Mouse (Mus musculus) lung, postnatal 36 days (tissue): ENCODE results near the gene 4430402I18Rik.

Experiments
- DNase-seq: peaks from one replicate; pipeline ENCODE4 v3.0.0; 2022; ENCODE audit warnings: mixed read lengths

The 4430402I18Rik gene

GRCm38 (mm10) chr19:28896639-28897038 lies 71.0 kb downstream of the 4430402I18Rik start:
- no peak for DNase-seq

GRCm38 (mm10) chr19:28891864-28892263 lies 75.7 kb downstream of the 4430402I18Rik start:
- no peak for DNase-seq

- no peak for DNase-seq
Observed at GRCm38 (mm10) chr19:28891238-28891637, 76.4 kb downstream of the 4430402I18Rik start.

- no peak for DNase-seq
Observed at GRCm38 (mm10) chr19:28889251-28889650, 78.3 kb downstream of the 4430402I18Rik start.

GRCm38 (mm10) chr19:28888496-28888895 lies 79.1 kb downstream of the 4430402I18Rik start:
- DNase-seq = peak; percentile 28

- peak; percentile 62 for DNase-seq
Observed at GRCm38 (mm10) chr19:28883126-28883525, 84.5 kb downstream of the 4430402I18Rik start.

GRCm38 (mm10) chr19:28879476-28879875 lies 88.1 kb downstream of the 4430402I18Rik start:
- no peak for DNase-seq

- DNase-seq = no peak
Observed at GRCm38 (mm10) chr19:28870351-28870750, 97.2 kb downstream of the 4430402I18Rik start.

- no peak for DNase-seq
Observed at GRCm38 (mm10) chr19:28869251-28869855, 98.2 kb downstream of the 4430402I18Rik start.

GRCm38 (mm10) chr19:28865501-28865900 lies 102.1 kb downstream of the 4430402I18Rik start:
- DNase-seq = no peak

- no peak for DNase-seq
Observed at GRCm38 (mm10) chr19:28864981-28865380, 102.6 kb downstream of the 4430402I18Rik start.

GRCm38 (mm10) chr19:28863626-28864025 lies 104.0 kb downstream of the 4430402I18Rik start:
- peak; percentile 5 for DNase-seq

- DNase-seq = no peak
Observed at GRCm38 (mm10) chr19:28860246-28860645, 107.4 kb downstream of the 4430402I18Rik start.

GRCm38 (mm10) chr19:28854831-28855230 lies 112.8 kb downstream of the 4430402I18Rik start:
- no peak for DNase-seq

GRCm38 (mm10) chr19:28852001-28852400 lies 115.6 kb downstream of the 4430402I18Rik start:
- no peak for DNase-seq

GRCm38 (mm10) chr19:28850510-28850909 lies 117.1 kb downstream of the 4430402I18Rik start:
- peak; percentile 71 for DNase-seq

- peak; percentile 18 for DNase-seq
Observed at GRCm38 (mm10) chr19:28844946-28845710, 122.5 kb downstream of the 4430402I18Rik start.
